Mouse (Mus musculus) ES-E14 (cell line): Measurements from ENCODE around the gene Gpld1. TPM values are rescaled to one million over a fixed set of nuclear protein-coding genes. Genes with fewer than 3 reads are reported as not detected.
A peak's percentile ranks its signal among the peaks of the same experiment; 100 is the strongest.

Experiments
- DNase-seq: peaks from one replicate; pipeline ENCODE4 v3.0.0-alpha.2; 2013; ENCODE audit warnings: low read depth, low spot score
- H3K27ac ChIP-seq: 2 replicates; pipeline ENCODE4 v1.5.1; 2012; ENCODE audit warnings: low read depth, mild to moderate bottlenecking, low read length, moderate library complexity, mixed read lengths; ENCODE audit not compliant: poor library complexity, insufficient read depth, severe bottlenecking
- H3K36me3 ChIP-seq: 2 replicates; pipeline ENCODE4 v1.6.1; 2012; ENCODE audit warnings: mild to moderate bottlenecking, low read length, moderate library complexity, mixed read lengths; ENCODE audit not compliant: control insufficient read depth, poor library complexity, insufficient read depth, severe bottlenecking
- H3K4me1 ChIP-seq, 2 experiments: fragments of 150-350 bp in 1 of 2; sonication (generic) in 1 of 2; 2 replicates each; pipeline ENCODE4 v1.6.1; 2012; ENCODE audit warnings: low read length in 2 of 2, mild to moderate bottlenecking in 1 of 2, mixed read lengths in 1 of 2; ENCODE audit not compliant: control insufficient read depth in 2 of 2, insufficient read depth in 2 of 2, poor library complexity in 1 of 2
- H3K4me3 ChIP-seq, 2 experiments: fragments of 150-350 bp in 1 of 2; sonication (generic) in 1 of 2; 2 replicates each; pipeline ENCODE4 v1.5.1; 2012; ENCODE audit warnings: low read length in 2 of 2, low read depth in 1 of 2, mild to moderate bottlenecking in 1 of 2, mixed read lengths in 1 of 2; ENCODE audit not compliant: insufficient read depth in 1 of 2, poor library complexity in 1 of 2, severe bottlenecking in 1 of 2
- H3K9ac ChIP-seq: 2 replicates; pipeline ENCODE4 v1.6.1; 2012; ENCODE audit warnings: low read depth, mild to moderate bottlenecking, low read length, mixed read lengths; ENCODE audit not compliant: poor library complexity, insufficient read depth, severe bottlenecking
- H3K9me3 ChIP-seq: fragments of 150-350 bp; sonication (generic); 2 replicates; pipeline ENCODE4 v1.6.1; 2012; ENCODE audit warnings: low read depth, mild to moderate bottlenecking, low read length; ENCODE audit not compliant: control insufficient read depth, insufficient read depth
- CHD2 ChIP-seq: IDR thresholded peaks from 2 replicates; pipeline ENCODE4 v1.6.1; 2014; ENCODE audit warnings: mild to moderate bottlenecking, low read depth, low read length, inconsistent platforms
- HCFC1 ChIP-seq: IDR thresholded peaks from 2 replicates; pipeline ENCODE4 v1.6.1; 2012; ENCODE audit warnings: low read length, inconsistent platforms, borderline replicate concordance; ENCODE audit not compliant: insufficient read depth
- MAFK ChIP-seq: IDR thresholded peaks from 2 replicates; pipeline ENCODE4 v1.6.1; 2014; ENCODE audit warnings: mild to moderate bottlenecking, low read depth, low read length, inconsistent platforms; ENCODE audit not compliant: insufficient read depth
- ZC3H11A ChIP-seq: IDR thresholded peaks from 2 replicates; pipeline ENCODE4 v1.6.1; 2012; ENCODE audit warnings: low read depth, mild to moderate bottlenecking, inconsistent platforms, low read length, borderline replicate concordance
- ZNF384 ChIP-seq: IDR thresholded peaks from 2 replicates; pipeline ENCODE4 v1.6.1; 2012; ENCODE audit warnings: low read depth, low read length, inconsistent platforms
- in situ Hi-C, 2 experiments: fragments of 600-800 bp; cut with MboI; formaldehyde crosslinking; loops; one replicate each; pipeline ENCODE4 v1.15.1; 2025; ENCODE audit warnings: low sequenced_read_pairs in 2 of 2, inconsistent platforms in 1 of 2; ENCODE audit not compliant: unreplicated experiment in 2 of 2
- total RNA-seq: library from RNA; depleted of rRNA; stranded (reverse); fragments of 300-350 nt; gene quantifications from 2 replicates; pipeline ENCODE4 v1.2.3, GENCODE M21; 2012

Gene Gpld1
- total RNA-seq, 1 experiment, result 0.67 TPM

DNA sequence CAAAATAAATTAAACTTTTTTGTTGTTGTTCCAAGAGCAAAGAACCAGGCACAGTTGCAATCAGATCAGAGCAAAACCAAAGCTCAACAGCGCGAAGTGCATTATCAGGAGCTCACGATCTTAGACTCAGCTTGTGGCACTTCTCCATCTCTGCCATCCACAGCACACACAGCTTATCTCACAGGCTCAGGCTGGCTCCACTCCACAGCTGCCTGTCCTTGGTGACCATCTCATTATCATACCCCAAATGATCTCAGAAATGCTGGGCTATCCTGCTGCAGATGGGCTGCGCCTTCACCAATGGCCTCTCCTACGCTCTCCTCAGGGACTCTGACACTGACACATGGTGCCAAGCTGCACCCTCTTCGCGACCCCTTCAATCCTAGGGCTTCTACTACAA is 9.8 kb upstream of the Gpld1 start:
- no peak for DNase-seq
- in situ Hi-C loops, result no loop called here
- Histone ChIP-seq H3K9me3 (no peaks in the 10 kb centered on the region), H3K4me3 (no peak overlapping the region), H3K4me1 (no peaks in the 10 kb centered on the region), H3K9ac (no peak overlapping the region), H3K36me3 (no peaks in the 10 kb centered on the region), H3K27ac (no peak overlapping the region)
- no peak for TF ChIP-seq ZC3H11A
- no peak for TF ChIP-seq CHD2
- no peak for TF ChIP-seq MAFK
- no peak for TF ChIP-seq HCFC1
- TF ChIP-seq ZNF384, result no peak

DNA sequence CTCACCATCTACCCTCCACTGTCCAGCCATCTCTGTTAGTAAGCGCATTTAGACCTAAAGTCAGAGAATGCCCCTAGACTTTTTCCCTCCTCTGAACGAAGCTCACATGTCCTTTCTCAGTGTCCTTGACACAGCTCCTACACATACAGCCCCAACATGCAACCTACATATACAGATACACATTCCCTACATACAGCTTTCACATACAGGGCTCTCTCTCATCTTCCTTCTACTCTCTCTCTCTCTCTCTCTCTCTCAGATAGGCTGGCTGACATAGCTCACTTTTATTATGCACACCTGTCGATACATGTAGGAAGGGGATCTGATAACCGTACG is 6.2 kb upstream of the Gpld1 start:
- Histone ChIP-seq H3K9ac (no peak overlapping the region), H3K4me1 (no peaks in the 10 kb centered on the region), H3K4me3 (peak overlapping the region; percentile 71 to 81), H3K27ac (no peak overlapping the region), H3K9me3 (no peaks in the 10 kb centered on the region), H3K36me3 (no peaks in the 10 kb centered on the region)
- no peak for TF ChIP-seq HCFC1
- TF ChIP-seq ZC3H11A, result no peak
- TF ChIP-seq CHD2, result no peak
- no peak for TF ChIP-seq ZNF384
- no peak for TF ChIP-seq MAFK
- DNase-seq, result no peak
- in situ Hi-C loops, result no loop called here

DNA sequence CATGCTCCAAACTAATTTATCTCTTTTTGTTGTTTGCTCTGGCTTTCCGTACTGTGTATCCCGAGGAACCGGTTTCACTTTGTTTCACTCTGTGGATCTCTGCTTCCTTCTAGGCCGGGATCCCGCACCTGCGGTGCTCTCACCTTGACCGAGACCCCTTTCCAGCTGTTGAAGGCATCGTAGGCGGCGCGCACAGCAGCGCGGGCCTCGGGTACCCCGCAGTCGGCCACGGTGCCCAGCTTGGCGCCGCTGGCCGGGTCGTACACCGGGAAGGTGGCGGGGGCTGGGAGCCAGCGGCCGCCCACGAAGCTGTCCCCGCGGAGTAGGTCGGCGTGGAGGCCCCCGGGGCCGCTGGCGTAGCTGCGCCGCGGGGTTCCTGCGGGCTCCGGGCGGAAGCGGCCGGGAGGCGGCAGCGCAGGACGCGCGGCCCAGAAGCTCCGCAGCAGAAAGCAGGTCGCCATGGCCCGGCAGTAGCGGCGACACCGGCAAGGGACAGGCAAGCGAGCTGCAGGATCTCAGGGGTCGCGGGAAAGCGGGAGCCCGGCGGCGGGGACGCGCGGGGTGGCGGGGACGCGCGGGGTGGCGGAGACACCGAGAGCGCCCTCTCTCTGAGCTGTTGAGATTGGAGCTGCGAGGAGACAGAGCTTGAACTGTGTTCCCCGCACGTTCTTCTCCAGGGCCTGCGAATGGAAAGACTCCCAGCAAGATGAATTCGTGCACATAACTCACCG is 5.7 kb upstream of the Gpld1 start, which contains the start of gene Aldh5a1:
TSS of gene Aldh5a1 (minus strand) at position 554 of the 731 bp plus-strand sequence.
- Histone ChIP-seq H3K27ac (no peak within 1 kb of the TSS), H3K9ac (peak within 1 kb of the TSS; percentile 73), H3K36me3 (no peaks in the 10 kb centered on the region), H3K4me3 (peak within 1 kb of the TSS; percentile 71 to 81), H3K4me1 (no peaks in the 10 kb centered on the region), H3K9me3 (no peaks in the 10 kb centered on the region)
- no peak for DNase-seq
- in situ Hi-C loops, result no loop called here
- no peak for TF ChIP-seq ZNF384
- no peak for TF ChIP-seq CHD2
- TF ChIP-seq HCFC1, result no peak; the same call in 1 of the 2 replicates
- TF ChIP-seq MAFK, result no peak
- TF ChIP-seq ZC3H11A, result no peak

DNA sequence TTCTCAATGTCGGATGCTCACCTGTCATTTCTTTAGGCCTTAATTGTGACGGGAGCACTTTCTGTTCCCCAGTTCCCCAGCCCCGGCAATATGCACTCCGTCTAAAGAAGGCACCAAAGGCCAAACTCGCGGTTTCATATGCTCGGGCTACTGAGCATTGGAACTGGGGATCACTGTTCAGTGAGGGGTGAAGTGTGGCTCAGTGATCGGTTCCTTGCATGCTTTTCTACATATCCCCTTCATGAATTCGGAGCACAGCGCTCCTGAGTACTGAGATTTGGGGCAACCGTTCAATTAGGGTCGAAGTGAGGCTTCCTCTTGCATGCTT is 5.1 kb upstream of the Gpld1 start:
- no peak for TF ChIP-seq ZC3H11A
- no peak for TF ChIP-seq HCFC1
- no peak for TF ChIP-seq CHD2
- TF ChIP-seq ZNF384, result no peak
- H3K27ac ChIP-seq, result no peak overlapping the region

DNA sequence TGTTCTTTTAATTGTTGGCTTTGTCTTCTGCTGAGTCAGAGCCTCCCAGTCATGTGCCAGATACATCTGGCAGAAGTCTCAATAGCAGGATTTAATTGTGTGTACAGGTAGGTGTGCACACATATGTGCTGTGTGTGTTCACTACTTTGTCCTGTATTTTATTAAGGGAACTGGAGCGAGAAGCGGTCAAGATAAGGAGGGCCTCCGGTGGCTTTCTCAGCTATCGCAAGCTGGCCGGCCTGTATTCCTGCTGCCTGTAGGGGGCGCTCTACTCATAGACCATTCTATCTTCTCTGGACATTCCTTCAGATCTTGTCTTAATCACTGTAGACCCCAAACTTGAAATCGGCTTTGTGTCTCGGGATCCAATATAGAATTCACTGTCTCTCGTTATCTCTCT is 4.3 kb upstream of the Gpld1 start:
- DNase-seq, result peak; percentile 72
- Histone ChIP-seq H3K36me3 (no peaks in the 10 kb centered on the region), H3K27ac (no peak overlapping the region), H3K4me1 (no peaks in the 10 kb centered on the region), H3K9me3 (no peaks in the 10 kb centered on the region), H3K9ac (no peak overlapping the region), H3K4me3 (no peak overlapping the region)
- TF ChIP-seq CHD2 (no peak), HCFC1 (no peak), ZC3H11A (no peak), MAFK (no peak), ZNF384 (no peak)
- in situ Hi-C loops, result no loop called here

More for the DNA sequence above, 5.1 kb upstream of the Gpld1 start:
- no peaks in the 10 kb centered on the region for H3K9me3 ChIP-seq
- H3K9ac ChIP-seq, result no peak overlapping the region
- H3K4me3 ChIP-seq, result peak overlapping the region; percentile 71 to 81
- no peak for DNase-seq
- in situ Hi-C loops, result no loop called here
- H3K4me1 ChIP-seq, result no peaks in the 10 kb centered on the region
- H3K36me3 ChIP-seq, result no peaks in the 10 kb centered on the region
